Mouse (Mus musculus): ENCODE measurements at regions not wholly inside any gene's neighbourhood (a gene's known extent, or its start where the extent isn't known, plus 50 kb on each side); places are given as distances from the start of the nearest gene placed in this dataset.
A peak's percentile ranks its signal among the peaks of the same experiment; 100 is the strongest.

GRCm38 (mm10) chr1:35729785-35730295 lies 338.4 kb upstream of the Hs6st1 start:
- DNase-seq (ENCODE audit: low spot score) (no peak), ATAC-seq (replicated peaks; ENCODE audit: insufficient number of reproducible peaks, low FRiP score, low TSS enrichment, low read depth) (no peak)
- Histone ChIP-seq H3K4me2 (ENCODE audit: low read depth, low read length) (no peak overlapping the region), H3K27ac (replicated peaks; ENCODE audit: low read depth, low read length) (no peak overlapping the region), H3K9ac (replicated peaks; ENCODE audit: low read length) (no peak overlapping the region), H3K9me3 (replicated peaks; ENCODE audit: control insufficient read depth, low read length) (no peaks in the 10 kb centered on the region), H3K27me3 (ENCODE audit: control insufficient read depth, insufficient read depth, low read length) (no peaks in the 10 kb centered on the region), H3K36me3 (replicated peaks; ENCODE audit: control insufficient read depth, insufficient read depth, low read depth, low read length) (no peaks in the 10 kb centered on the region), H3K4me1 (ENCODE audit: control insufficient read depth, insufficient read depth, low read length) (no peaks in the 10 kb centered on the region), H3K4me3 (ENCODE audit: low read depth, low read length) (no peak overlapping the region)
- WGBS, result 87% methylated on average over 5 of the region's 5 CpGs

GRCm38 (mm10) chr1:35730309-35730708 lies 337.9 kb upstream of the Hs6st1 start:
- H3K36me3 ChIP-seq (replicated peaks; ENCODE audit: control insufficient read depth, insufficient read depth, low read depth, low read length), result no peaks in the 10 kb centered on the region
- no peak for DNase-seq (ENCODE audit: low spot score)
- no peaks in the 10 kb centered on the region for H3K4me1 ChIP-seq (ENCODE audit: control insufficient read depth, insufficient read depth, low read length)
- no peak for ATAC-seq (replicated peaks; ENCODE audit: insufficient number of reproducible peaks, low FRiP score, low TSS enrichment, low read depth)
- no peaks in the 10 kb centered on the region for H3K9me3 ChIP-seq (replicated peaks; ENCODE audit: control insufficient read depth, low read length)
- H3K4me3 ChIP-seq (ENCODE audit: low read depth, low read length), result no peak overlapping the region
- WGBS, result 87% methylated on average over 4 of the region's 4 CpGs
- no peaks in the 10 kb centered on the region for H3K27me3 ChIP-seq (ENCODE audit: control insufficient read depth, insufficient read depth, low read length)
- H3K27ac ChIP-seq (replicated peaks; ENCODE audit: low read depth, low read length), result no peak overlapping the region
- no peak overlapping the region for H3K9ac ChIP-seq (replicated peaks; ENCODE audit: low read length)
- no peak overlapping the region for H3K4me2 ChIP-seq (ENCODE audit: low read depth, low read length)

- Histone ChIP-seq H3K9ac (replicated peaks; ENCODE audit: low read length) (no peak overlapping the region), H3K4me2 (ENCODE audit: low read depth, low read length) (no peak overlapping the region), H3K36me3 (replicated peaks; ENCODE audit: control insufficient read depth, insufficient read depth, low read depth, low read length) (no peaks in the 10 kb centered on the region), H3K9me3 (replicated peaks; ENCODE audit: control insufficient read depth, low read length) (no peaks in the 10 kb centered on the region), H3K4me1 (ENCODE audit: control insufficient read depth, insufficient read depth, low read length) (no peaks in the 10 kb centered on the region), H3K27ac (replicated peaks; ENCODE audit: low read depth, low read length) (no peak overlapping the region), H3K27me3 (ENCODE audit: control insufficient read depth, insufficient read depth, low read length) (no peaks in the 10 kb centered on the region), H3K4me3 (ENCODE audit: low read depth, low read length) (no peak overlapping the region)
- ATAC-seq (replicated peaks; ENCODE audit: insufficient number of reproducible peaks, low FRiP score, low TSS enrichment, low read depth), result no peak
- DNase-seq (ENCODE audit: low spot score), result no peak
Measured at GRCm38 (mm10) chr1:35736247-35736646, 332.0 kb upstream of the Hs6st1 start.

- no peaks in the 10 kb centered on the region for H3K27me3 ChIP-seq (ENCODE audit: control insufficient read depth, insufficient read depth, low read length)
- H3K27ac ChIP-seq (replicated peaks; ENCODE audit: low read depth, low read length), result no peak overlapping the region
- DNase-seq (ENCODE audit: low spot score), result no peak
- no peak overlapping the region for H3K4me3 ChIP-seq (ENCODE audit: low read depth, low read length)
- 95% methylated on average over 7 of the region's 7 CpGs for WGBS
- H3K36me3 ChIP-seq (replicated peaks; ENCODE audit: control insufficient read depth, insufficient read depth, low read depth, low read length), result no peaks in the 10 kb centered on the region
- H3K9ac ChIP-seq (replicated peaks; ENCODE audit: low read length), result no peak overlapping the region
- H3K4me2 ChIP-seq (ENCODE audit: low read depth, low read length), result no peak overlapping the region
- no peaks in the 10 kb centered on the region for H3K4me1 ChIP-seq (ENCODE audit: control insufficient read depth, insufficient read depth, low read length)
- no peak for ATAC-seq (replicated peaks; ENCODE audit: insufficient number of reproducible peaks, low FRiP score, low TSS enrichment, low read depth)
- no peaks in the 10 kb centered on the region for H3K9me3 ChIP-seq (replicated peaks; ENCODE audit: control insufficient read depth, low read length)
Measured at GRCm38 (mm10) chr1:35749603-35750002, 318.6 kb upstream of the Hs6st1 start.

GRCm38 (mm10) chr1:35750092-35750521 lies 318.1 kb upstream of the Hs6st1 start:
- no peak for DNase-seq (ENCODE audit: low spot score)
- WGBS, result 22% methylated on average over 4 of the region's 4 CpGs
- H3K4me2 ChIP-seq (ENCODE audit: low read depth, low read length), result no peak overlapping the region

GRCm38 (mm10) chr1:35752636-35753035 lies 315.6 kb upstream of the Hs6st1 start:
- H3K9ac ChIP-seq (replicated peaks; ENCODE audit: low read length), result no peak overlapping the region
- H3K27me3 ChIP-seq (ENCODE audit: control insufficient read depth, insufficient read depth, low read length), result no peaks in the 10 kb centered on the region
- no peak for ATAC-seq (replicated peaks; ENCODE audit: insufficient number of reproducible peaks, low FRiP score, low TSS enrichment, low read depth)
- no peaks in the 10 kb centered on the region for H3K4me1 ChIP-seq (ENCODE audit: control insufficient read depth, insufficient read depth, low read length)
- WGBS, result 91% methylated on average over 9 of the region's 9 CpGs
- H3K36me3 ChIP-seq (replicated peaks; ENCODE audit: control insufficient read depth, insufficient read depth, low read depth, low read length), result no peaks in the 10 kb centered on the region
- no peak overlapping the region for H3K4me2 ChIP-seq (ENCODE audit: low read depth, low read length)
- H3K27ac ChIP-seq (replicated peaks; ENCODE audit: low read depth, low read length), result no peak overlapping the region
- no peak for DNase-seq (ENCODE audit: low spot score)
- H3K9me3 ChIP-seq (replicated peaks; ENCODE audit: control insufficient read depth, low read length), result no peaks in the 10 kb centered on the region
- no peak overlapping the region for H3K4me3 ChIP-seq (ENCODE audit: low read depth, low read length)

More at GRCm38 (mm10) chr1:35750092-35750521, 318.1 kb upstream of the Hs6st1 start:
- no peaks in the 10 kb centered on the region for H3K36me3 ChIP-seq (replicated peaks; ENCODE audit: control insufficient read depth, insufficient read depth, low read depth, low read length)
- H3K27ac ChIP-seq (replicated peaks; ENCODE audit: low read depth, low read length), result no peak overlapping the region
- no peak for ATAC-seq (replicated peaks; ENCODE audit: insufficient number of reproducible peaks, low FRiP score, low TSS enrichment, low read depth)
- no peaks in the 10 kb centered on the region for H3K27me3 ChIP-seq (ENCODE audit: control insufficient read depth, insufficient read depth, low read length)
- no peaks in the 10 kb centered on the region for H3K4me1 ChIP-seq (ENCODE audit: control insufficient read depth, insufficient read depth, low read length)
- no peak overlapping the region for H3K9ac ChIP-seq (replicated peaks; ENCODE audit: low read length)
- no peak overlapping the region for H3K4me3 ChIP-seq (ENCODE audit: low read depth, low read length)
- no peaks in the 10 kb centered on the region for H3K9me3 ChIP-seq (replicated peaks; ENCODE audit: control insufficient read depth, low read length)

GRCm38 (mm10) chr1:35754170-35754569 lies 314.0 kb upstream of the Hs6st1 start:
- no peak overlapping the region for H3K9ac ChIP-seq (replicated peaks; ENCODE audit: low read length)
- no peaks in the 10 kb centered on the region for H3K9me3 ChIP-seq (replicated peaks; ENCODE audit: control insufficient read depth, low read length)
- DNase-seq (ENCODE audit: low spot score) (no peak), ATAC-seq (replicated peaks; ENCODE audit: insufficient number of reproducible peaks, low FRiP score, low TSS enrichment, low read depth) (no peak)
- H3K27ac ChIP-seq (replicated peaks; ENCODE audit: low read depth, low read length), result no peak overlapping the region
- H3K4me3 ChIP-seq (ENCODE audit: low read depth, low read length), result no peak overlapping the region
- 82% methylated on average over 11 of the region's 11 CpGs for WGBS
- H3K36me3 ChIP-seq (replicated peaks; ENCODE audit: control insufficient read depth, insufficient read depth, low read depth, low read length), result no peaks in the 10 kb centered on the region
- no peaks in the 10 kb centered on the region for H3K27me3 ChIP-seq (ENCODE audit: control insufficient read depth, insufficient read depth, low read length)
- no peaks in the 10 kb centered on the region for H3K4me1 ChIP-seq (ENCODE audit: control insufficient read depth, insufficient read depth, low read length)
- no peak overlapping the region for H3K4me2 ChIP-seq (ENCODE audit: low read depth, low read length)

GRCm38 (mm10) chr1:35759010-35759409 lies 309.2 kb upstream of the Hs6st1 start:
- DNase-seq (ENCODE audit: low spot score) (peak; percentile 7), ATAC-seq (replicated peaks; ENCODE audit: insufficient number of reproducible peaks, low FRiP score, low TSS enrichment, low read depth) (no peak)
- no peak overlapping the region for H3K9ac ChIP-seq (replicated peaks; ENCODE audit: low read length)
- no peak overlapping the region for H3K4me3 ChIP-seq (ENCODE audit: low read depth, low read length)
- no peaks in the 10 kb centered on the region for H3K36me3 ChIP-seq (replicated peaks; ENCODE audit: control insufficient read depth, insufficient read depth, low read depth, low read length)
- H3K9me3 ChIP-seq (replicated peaks; ENCODE audit: control insufficient read depth, low read length), result no peaks in the 10 kb centered on the region
- no peaks in the 10 kb centered on the region for H3K27me3 ChIP-seq (ENCODE audit: control insufficient read depth, insufficient read depth, low read length)
- 73% methylated on average over 12 of the region's 12 CpGs for WGBS
- H3K4me1 ChIP-seq (ENCODE audit: control insufficient read depth, insufficient read depth, low read length), result no peaks in the 10 kb centered on the region
- H3K27ac ChIP-seq (replicated peaks; ENCODE audit: low read depth, low read length), result no peak overlapping the region
- no peak overlapping the region for H3K4me2 ChIP-seq (ENCODE audit: low read depth, low read length)
